ENCODE assay signal across 8 mouse cellular contexts in genomic region chr10:59323100-59323487, GRCm38 (mm10). TPM values are rescaled to one million over a fixed set of nuclear protein-coding genes. Genes with fewer than 3 reads are reported as not detected.
A peak's percentile ranks its signal among the peaks of the same experiment; 100 is the strongest.
DNase-seq lines count a peak whose midpoint lies in the region; ATAC-seq and TF ChIP-seq lines count a peak whose summit lies in the region.

Gene P4ha1 (plus strand): TSS chr10:59323296.

- peak within 1 kb of the TSS; percentile 88 for H3K9ac ChIP-seq in CH12.LX (ENCODE audit: insufficient read depth, low read depth)
- H3K9ac ChIP-seq in forebrain, embryonic 12.5 days: peak within 1 kb of the TSS; percentile 88
- peak within 1 kb of the TSS; percentile 80 for H3K9ac ChIP-seq in heart, postnatal 0 days (replicated peaks; ENCODE audit: low read depth, low read length)
- peak within 1 kb of the TSS; percentile 81 for H3K9ac ChIP-seq in liver, embryonic 16.5 days (ENCODE audit: low read depth, low read length)
- peak within 1 kb of the TSS; percentile 96 for H3K9ac ChIP-seq in neural tube, embryonic 13.5 days

- in situ Hi-C loops in CH12.LX (cut with MboI; ENCODE audit: low pct_ligation_motif_present, low pct_unique_long_range_greater_than_20kb, low sequenced_read_pairs): no loop called here

- peak within 1 kb of the TSS; percentile 73 to 86 (median 74) for H3K4me3 ChIP-seq in CH12.LX (replicated peaks in 1 of 3; ENCODE audit: low read depth in 2 of 3, low read length in 2 of 3, poor library complexity in 1 of 3)
- peak within 1 kb of the TSS; percentile 76 for H3K4me3 ChIP-seq in forebrain, embryonic 12.5 days (replicated peaks)
- H3K4me3 ChIP-seq in heart, postnatal 0 days (ENCODE audit: low read depth, low read length): peak within 1 kb of the TSS; percentile 90
- H3K4me3 ChIP-seq in liver, embryonic 16.5 days (ENCODE audit: low read depth, low read length): peak within 1 kb of the TSS; percentile 74
- H3K4me3 ChIP-seq in neural tube, embryonic 13.5 days: peak within 1 kb of the TSS; percentile 87
- peak within 1 kb of the TSS; percentile 80 for H3K4me3 ChIP-seq in testis, adult 2 months (ENCODE audit: control insufficient read depth, low read depth, low read length)

- H3K4me2 ChIP-seq in CH12.LX (ENCODE audit: insufficient read depth, low read depth, poor library complexity, severe bottlenecking): peak within 1 kb of the TSS; percentile 89
- H3K4me2 ChIP-seq in forebrain, embryonic 12.5 days: peak within 1 kb of the TSS; percentile 85
- H3K4me2 ChIP-seq in heart, postnatal 0 days (ENCODE audit: low read depth, low read length): peak within 1 kb of the TSS; percentile 76
- H3K4me2 ChIP-seq in liver, embryonic 16.5 days (ENCODE audit: low read depth, low read length): peak within 1 kb of the TSS; percentile 81
- peak within 1 kb of the TSS; percentile 88 for H3K4me2 ChIP-seq in neural tube, embryonic 13.5 days

- ATAC-seq in forebrain, embryonic 12.5 days (ENCODE audit: low FRiP score): peak; percentile 99
- ATAC-seq in heart, postnatal 0 days (ENCODE audit: insufficient read depth, low read depth): peak; percentile 99
- ATAC-seq in liver, embryonic 16.5 days (ENCODE audit: low read depth): peak; percentile 98
- ATAC-seq in neural tube, embryonic 13.5 days (ENCODE audit: low read depth): peak; percentile 99

- H3K27ac ChIP-seq in CH12.LX (ENCODE audit: insufficient read depth, low read depth): peak within 1 kb of the TSS; percentile 72
- H3K27ac ChIP-seq in forebrain, embryonic 12.5 days: peak within 1 kb of the TSS; percentile 94
- peak within 1 kb of the TSS; percentile 96 for H3K27ac ChIP-seq in heart, postnatal 0 days (ENCODE audit: low read depth)
- peak within 1 kb of the TSS; percentile 82 for H3K27ac ChIP-seq in liver, embryonic 16.5 days (ENCODE audit: low read length)
- peak within 1 kb of the TSS; percentile 97 for H3K27ac ChIP-seq in neural tube, embryonic 13.5 days (replicated peaks)
- H3K27ac ChIP-seq in testis, adult 2 months (ENCODE audit: control insufficient read depth, insufficient read depth, low read depth, low read length): peak within 1 kb of the TSS; percentile 60

- H3K27me3 ChIP-seq in CH12.LX (replicated peaks): no peaks in the 10 kb centered on the region
- no peaks in the 10 kb centered on the region for H3K27me3 ChIP-seq in forebrain, embryonic 12.5 days
- no peaks in the 10 kb centered on the region for H3K27me3 ChIP-seq in heart, postnatal 0 days (ENCODE audit: control insufficient read depth, insufficient read depth, low read length)
- no peaks in the 10 kb centered on the region for H3K27me3 ChIP-seq in liver, embryonic 16.5 days (ENCODE audit: control insufficient read depth, insufficient read depth, low read depth, low read length)
- no peaks in the 10 kb centered on the region for H3K27me3 ChIP-seq in neural tube, embryonic 13.5 days
- no peaks in the 10 kb centered on the region for H3K27me3 ChIP-seq in testis, adult 2 months (ENCODE audit: control insufficient read depth, insufficient read depth, low read length)

- H3K36me3 ChIP-seq in CH12.LX (replicated peaks in 1 of 2; ENCODE audit: control insufficient read depth in 1 of 2, insufficient read depth in 1 of 2, low read length in 1 of 2): peaks cover 0 to 4% of the 10 kb centered on the region in 2 experiments
- no peaks in the 10 kb centered on the region for H3K36me3 ChIP-seq in forebrain, embryonic 12.5 days (replicated peaks)
- no peaks in the 10 kb centered on the region for H3K36me3 ChIP-seq in heart, postnatal 0 days (replicated peaks; ENCODE audit: control insufficient read depth, insufficient read depth, low read length)
- H3K36me3 ChIP-seq in liver, embryonic 16.5 days (ENCODE audit: control insufficient read depth, insufficient read depth): no peaks in the 10 kb centered on the region
- no peaks in the 10 kb centered on the region for H3K36me3 ChIP-seq in neural tube, embryonic 13.5 days
- no peaks in the 10 kb centered on the region for H3K36me3 ChIP-seq in testis, adult 2 months (ENCODE audit: control insufficient read depth, insufficient read depth, low read length)

- peak; percentile 99 for TF ChIP-seq POLR2A in CH12.LX (IDR thresholded peaks at IDR 0.05; ENCODE audit: low read depth, low read length)
- peak; percentile 98 for TF ChIP-seq POLR2A in testis, adult 2 months (IDR thresholded peaks at IDR 0.05; ENCODE audit: control insufficient read depth, low read depth, low read length)

- under 1% methylated on average over 37 of the region's 39 CpGs for WGBS in forebrain, embryonic 12.5 days
- 0% methylated on average over 34 of the region's 39 CpGs for WGBS in heart, postnatal 0 days
- 0% methylated on average over 35 of the region's 39 CpGs for WGBS in liver, embryonic 16.5 days (ENCODE audit: insufficient replicate concordance)
- under 1% methylated on average over 39 of the region's 39 CpGs for WGBS in neural tube, embryonic 13.5 days

- peaks cover 27% of the 10 kb centered on the region for H3K79me2 ChIP-seq in CH12.LX (replicated peaks; ENCODE audit: control insufficient read depth, extremely low read depth, insufficient read depth, poor library complexity, severe bottlenecking)

- TF ChIP-seq EP300 in CH12.LX (IDR thresholded peaks at IDR 0.05; ENCODE audit: low read length): no peak
- TF ChIP-seq EP300 in heart, postnatal 0 days (IDR thresholded peaks at IDR 0.05; ENCODE audit: low read depth): no peak

- peak; percentile 94 for DNase-seq in CH12.LX (ENCODE audit: extremely low read depth)
- DNase-seq in c-Kit-positive CD71-positive TER-119-negative erythroid progenitor cells, embryonic 14.5 days (ENCODE audit: low read depth): peak; percentile 87
- DNase-seq in heart, postnatal 0 days (ENCODE audit: low spot score): peak; percentile 96
- peak; percentile 99 for DNase-seq in kidney, postnatal 4 days

- peak in 1 of 2 experiments; percentile 81; a peak in 2 of 4 replicates for TF ChIP-seq CTCF in CH12.LX (conservative IDR thresholded peaks at IDR 0.05 in 1 of 2, IDR thresholded peaks at IDR 0.05 in 1 of 2; ENCODE audit: low read depth in 2 of 2, low read length in 2 of 2)
- TF ChIP-seq CTCF in heart, postnatal 0 days (IDR thresholded peaks at IDR 0.05; ENCODE audit: low read depth): peak; percentile 77
- TF ChIP-seq CTCF in testis, adult 2 months (IDR thresholded peaks at IDR 0.05; ENCODE audit: control insufficient read depth, insufficient read depth, insufficient replicate concordance, low read depth, low read length): peak; percentile 36; the same call in 1 of the 2 replicates

- H3K4me1 ChIP-seq in CH12.LX (ENCODE audit: control insufficient read depth in 1 of 2, insufficient read depth in 2 of 2): peaks cover 0 to 33% of the 10 kb centered on the region in 2 experiments; a peak in 2 of 4 replicates
- peaks cover 25% of the 10 kb centered on the region for H3K4me1 ChIP-seq in forebrain, embryonic 12.5 days
- peaks cover 17% of the 10 kb centered on the region for H3K4me1 ChIP-seq in heart, postnatal 0 days (ENCODE audit: control insufficient read depth, insufficient read depth)
- peaks cover 8% of the 10 kb centered on the region for H3K4me1 ChIP-seq in liver, embryonic 16.5 days (ENCODE audit: control insufficient read depth, low read depth, low read length)
- H3K4me1 ChIP-seq in neural tube, embryonic 13.5 days (replicated peaks): peaks cover 33% of the 10 kb centered on the region
- H3K4me1 ChIP-seq in testis, adult 2 months (ENCODE audit: control insufficient read depth, insufficient read depth, low read length): peaks cover 10% of the 10 kb centered on the region

- dilution Hi-C loops in CH12.LX (cut with MboI; ENCODE audit: extremely low pct_ligation_motif_present, extremely low pct_unique_long_range_greater_than_20kb, low sequenced_read_pairs): no loop called here

- H3K9me3 ChIP-seq in CH12.LX (replicated peaks; ENCODE audit: low read length): no peaks in the 10 kb centered on the region
- H3K9me3 ChIP-seq in forebrain, embryonic 12.5 days: no peaks in the 10 kb centered on the region
- H3K9me3 ChIP-seq in heart, postnatal 0 days (replicated peaks; ENCODE audit: control insufficient read depth, low read length): no peaks in the 10 kb centered on the region
- H3K9me3 ChIP-seq in liver, embryonic 16.5 days (replicated peaks; ENCODE audit: control insufficient read depth, low read length): no peaks in the 10 kb centered on the region
- no peaks in the 10 kb centered on the region for H3K9me3 ChIP-seq in neural tube, embryonic 13.5 days

- 0 out of 2 replicates have a peak, but pooled peaks have one; percentile 9 for TF ChIP-seq RAD21 in CH12.LX (IDR thresholded peaks at IDR 0.05; ENCODE audit: low read depth, low read length)

TF ChIP-seq in CH12.LX, 34 proteins besides CTCF, POLR2A, EP300 and RAD21 (continues in another document):
- TF ChIP-seq MAX (IDR thresholded peaks at IDR 0.05; ENCODE audit: low read length) (no peak; the same call in 1 of the 2 replicates), MAZ (IDR thresholded peaks at IDR 0.05; ENCODE audit: low read depth, low read length) (peak; percentile 70; the same call in 1 of the 2 replicates), NRF1 (IDR thresholded peaks at IDR 0.05; ENCODE audit: low read depth, low read length) (peak; percentile 97), TBP (conservative IDR thresholded peaks at IDR 0.05; ENCODE audit: low read depth, low read length) (peak; percentile 98), IRF4 (IDR thresholded peaks at IDR 0.05; ENCODE audit: low read depth, low read length) (peak; percentile 48; the same call in 1 of the 2 replicates), ZNF384 (IDR thresholded peaks at IDR 0.05; ENCODE audit: low read depth, low read length) (no peak; the same call in 1 of the 2 replicates), MXI1 (IDR thresholded peaks at IDR 0.05; ENCODE audit: low read depth, low read length) (peak; percentile 64; the same call in 1 of the 2 replicates), ZMIZ1 (IDR thresholded peaks at IDR 0.05; ENCODE audit: low read depth, low read length) (peak; percentile 99), ELF1 (IDR thresholded peaks at IDR 0.05; ENCODE audit: low read depth, low read length) (0 out of 2 replicates have a peak, but pooled peaks have one; percentile 36), MAFK (IDR thresholded peaks at IDR 0.05; ENCODE audit: insufficient replicate concordance, low read length) (no peak), GABPA (IDR thresholded peaks at IDR 0.05; ENCODE audit: insufficient replicate concordance, low read depth, low read length) (no peak)

RNA-seq across cellular contexts. Expression of gene P4ha1, which starts in this region (rescaled TPM):
- 52.0 and 87.2 TPM in 2 replicates for total RNA-seq in CH12.LX (2012; rRNA removed)
- total RNA-seq in CH12.LX (2014; rRNA removed): 138 and 141 TPM in 2 replicates
- polyA plus RNA-seq in CH12.LX (2012; ENCODE audit: insufficient read length, low read depth): 38.4 and 39.9 TPM in 2 replicates
- 33.4 and 33.6 TPM in 2 replicates for polyA plus RNA-seq in forebrain, embryonic 12.5 days (2016; fragmentation: Nextera tagmentation; extraction: Ambion mirVana)
- 26.0 and 28.4 TPM in 2 replicates for total RNA-seq in heart, postnatal 0 days (2014; rRNA removed; ENCODE audit: low replicate concordance)
- polyA plus RNA-seq in heart, postnatal 0 days (2015; fragmentation: Nextera tagmentation; extraction: Ambion mirVana): 13.8 and 18.7 TPM in 2 replicates
- 14.9 and 15.0 TPM in 2 replicates for polyA plus RNA-seq in liver, embryonic 16.5 days (2015; fragmentation: Nextera tagmentation; extraction: Ambion mirVana)
- polyA plus RNA-seq in neural tube, embryonic 13.5 days (2015; fragmentation: Nextera tagmentation; extraction: Ambion mirVana): 32.7 and 41.9 TPM in 2 replicates
- polyA plus RNA-seq in testis, adult 2 months (2012; rRNA removed): 4.8 and 6.9 TPM in 2 replicates

Comparison
In these comparisons a context has a peak if more than half of its experiments do, and no peak if none do; other contexts are left out.
1. Peak in every context shown above with its lines: DNase-seq, ATAC-seq, H3K4me3 ChIP-seq and H3K27ac ChIP-seq.